Mouse (Mus musculus) hindbrain, postnatal 0 days (tissue): Measurements from ENCODE around the gene Cpsf4l. TPM values are rescaled to one million over a fixed set of nuclear protein-coding genes. Genes with fewer than 3 reads are reported as not detected.
"Not testable (repeated sequence)": the region's sequence is repeated elsewhere in the genome, so short reads cannot be mapped to it uniquely, and the experiment has no call there.

Experiments used
- ATAC-seq: fragments of 200-750 bp; cut with Nextera tagmentation; 2 replicates; pipeline ENCODE4 v1.8.0; 2017; ENCODE audit warnings: mild to moderate bottlenecking, moderate TSS enrichment, moderate library complexity
- DNase-seq: peaks from one replicate; pipeline ENCODE4 v3.0.0-alpha.2; 2015; ENCODE audit warnings: low spot score
- H3K27ac ChIP-seq: fragments of 300-500 bp; sonication (generic); 2 replicates; pipeline ENCODE4 v1.5.1; 2014; ENCODE audit warnings: mild to moderate bottlenecking
- H3K27me3 ChIP-seq: fragments of 300-500 bp; sonication (generic); 2 replicates; pipeline ENCODE4 v1.6.1; 2014; ENCODE audit warnings: low read length, mixed read lengths; ENCODE audit not compliant: insufficient read depth
- H3K36me3 ChIP-seq: fragments of 300-500 bp; sonication (generic); 2 replicates; pipeline ENCODE4 v1.6.1; 2014; ENCODE audit warnings: low read length, mixed read lengths; ENCODE audit not compliant: insufficient read depth
- H3K4me1 ChIP-seq: fragments of 300-500 bp; sonication (generic); 2 replicates; pipeline ENCODE4 v1.6.1; 2014; ENCODE audit warnings: antibody characterized with exemption, low read length, mixed read lengths; ENCODE audit not compliant: insufficient read depth
- H3K4me2 ChIP-seq: fragments of 300-500 bp; sonication (generic); 2 replicates; pipeline ENCODE4 v1.6.1; 2014; ENCODE audit warnings: low read depth, mild to moderate bottlenecking, low read length, moderate library complexity, mixed read lengths
- H3K4me3 ChIP-seq: fragments of 300-500 bp; sonication (generic); 2 replicates; pipeline ENCODE4 v1.5.1; 2014; ENCODE audit warnings: low read length
- H3K9ac ChIP-seq: fragments of 300-500 bp; sonication (generic); replicated peaks from 2 replicates; pipeline ENCODE4 v1.6.1; 2014; ENCODE audit warnings: mild to moderate bottlenecking, low read length, moderate library complexity, mixed read lengths
- H3K9me3 ChIP-seq: fragments of 300-500 bp; sonication (generic); 2 replicates; pipeline ENCODE4 v1.6.1; 2016; ENCODE audit warnings: low read length, mixed read lengths
- CTCF ChIP-seq: IDR thresholded peaks from 2 replicates; pipeline ENCODE4 v1.5.1; 2016; ENCODE audit warnings: antibody characterized with exemption, control low read depth, low read depth
- WGBS: fragments of 180-500 bp; shearing (Covaris S2); extraction: QIAGEN DNeasy Blood & Tissue Kit; methylation state at CpG from one replicate; pipeline ENCODE4 v1.1.7; 2014; 5-methylcytosine and 5-hydroxymethylcytosine counted together
- polyA plus RNA-seq: library from polyadenylated mRNA; unstranded; fragments of >200 nt; fragmentation: Nextera tagmentation; extraction: Ambion mirVana; gene quantifications from 2 replicates; pipeline ENCODE4 v1.2.1, GENCODE M21; 2015
- total RNA-seq: library from RNA; depleted of rRNA; stranded (reverse); fragments of >200 nt; gene quantifications from 2 replicates; pipeline ENCODE4 v1.2.3, GENCODE M21; 2014

Cpsf4l gene
- total and polyA plus RNA-seq, 2 experiments from 2014 or later: 0.19 TPM; not detected in 1

DNA sequence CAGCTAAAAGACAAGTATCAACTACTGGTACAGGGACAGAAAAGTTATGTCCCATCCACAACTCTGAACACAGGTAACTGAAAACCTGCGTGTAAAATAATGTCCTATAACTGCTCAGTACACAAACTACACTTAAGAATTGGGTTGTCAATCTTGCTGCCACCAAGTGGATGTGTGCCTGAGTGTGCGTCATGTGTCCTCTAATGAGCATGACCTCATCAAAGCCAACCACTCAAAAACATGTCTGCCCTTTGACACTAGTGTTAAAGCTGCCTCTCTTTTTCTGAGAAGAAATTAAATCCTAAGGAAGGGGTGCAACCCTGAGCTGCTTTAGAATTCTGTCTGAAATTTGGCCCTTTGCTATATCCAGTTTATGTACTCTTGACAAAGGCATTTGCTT lies 45.5 kb downstream of the Cpsf4l start:
- no peak for ATAC-seq
- no peak overlapping the region for H3K4me2 ChIP-seq
- no peaks in the 10 kb centered on the region for H3K9me3 ChIP-seq
- WGBS: 56% methylated on average over 2 of the region's 2 CpGs
- no peak for DNase-seq
- no peak overlapping the region for H3K9ac ChIP-seq
- no peaks in the 10 kb centered on the region for H3K27me3 ChIP-seq
- TF ChIP-seq CTCF: no peak
- peaks cover 3% of the 10 kb centered on the region; the same call in 1 of the 2 replicates for H3K4me1 ChIP-seq
- peaks cover 31% of the 10 kb centered on the region for H3K36me3 ChIP-seq
- no peak overlapping the region for H3K27ac ChIP-seq
- H3K4me3 ChIP-seq: no peak overlapping the region

DNA sequence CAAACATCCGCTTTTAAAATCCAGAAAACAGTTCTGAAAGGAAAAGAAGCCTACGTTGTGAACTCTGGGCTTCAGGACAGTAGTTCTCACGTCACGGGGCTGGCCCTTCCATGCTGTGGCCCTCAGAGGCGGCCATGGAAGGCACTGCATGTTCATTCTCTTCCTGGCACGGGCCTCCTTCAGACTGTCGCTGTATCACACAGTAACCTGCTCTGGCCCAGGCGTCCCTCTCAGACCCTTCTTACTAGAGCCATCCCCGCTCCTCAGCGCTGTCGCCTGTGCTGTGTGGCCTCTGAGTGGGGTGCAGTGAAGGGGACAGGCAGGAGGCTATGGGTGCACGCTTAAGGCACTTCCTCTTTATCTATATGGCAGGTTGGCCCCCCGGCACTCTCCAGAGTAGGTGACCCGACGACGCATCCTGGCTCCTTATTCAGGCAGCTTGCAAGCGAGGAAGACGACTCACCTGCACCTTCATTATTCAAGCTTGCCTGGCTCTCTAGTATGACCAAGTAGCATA lies 47.9 kb downstream of the Cpsf4l start:
- Histone ChIP-seq H3K4me1 (peaks cover 10% of the 10 kb centered on the region), H3K36me3 (peaks cover 47% of the 10 kb centered on the region), H3K4me2 (no peak overlapping the region), H3K27ac (no peak overlapping the region), H3K27me3 (no peaks in the 10 kb centered on the region), H3K9ac (no peak overlapping the region), H3K4me3 (no peak overlapping the region), H3K9me3 (no peaks in the 10 kb centered on the region)
- no peak for TF ChIP-seq CTCF
- ATAC-seq: no peak
- 92% methylated on average over 18 of the region's 18 CpGs for WGBS
- no peak for DNase-seq

- H3K27me3 ChIP-seq: no peaks in the 10 kb centered on the region
- H3K4me3 ChIP-seq: no peak overlapping the region
- H3K27ac ChIP-seq: no peak overlapping the region
- DNase-seq: no peak
- H3K36me3 ChIP-seq: peaks cover 54% of the 10 kb centered on the region
- WGBS: 74% methylated on average over 11 of the region's 11 CpGs
- no peak for TF ChIP-seq CTCF
- H3K9me3 ChIP-seq: no peaks in the 10 kb centered on the region
- H3K4me1 ChIP-seq: peaks cover 7% of the 10 kb centered on the region
- no peak for ATAC-seq
- no peak overlapping the region for H3K4me2 ChIP-seq
- H3K9ac ChIP-seq: no peak overlapping the region
Measured at GRCm38 (mm10) chr11:113660940-113661339, 48.9 kb downstream of the Cpsf4l start.

GRCm38 (mm10) chr11:113660213-113660612 lies 49.6 kb downstream of the Cpsf4l start:
- not testable (repeated sequence) for H3K9ac ChIP-seq, H3K4me1 ChIP-seq, DNase-seq, H3K27ac ChIP-seq, ATAC-seq, H3K9me3 ChIP-seq, H3K27me3 ChIP-seq, H3K4me3 ChIP-seq, H3K4me2 ChIP-seq
- H3K36me3 ChIP-seq: peaks cover 60% of the 10 kb centered on the region
- WGBS: 100% methylated on average over 3 of the region's 3 CpGs
- TF ChIP-seq CTCF: peak; percentile 26; the same call in 1 of the 2 replicates

DNA sequence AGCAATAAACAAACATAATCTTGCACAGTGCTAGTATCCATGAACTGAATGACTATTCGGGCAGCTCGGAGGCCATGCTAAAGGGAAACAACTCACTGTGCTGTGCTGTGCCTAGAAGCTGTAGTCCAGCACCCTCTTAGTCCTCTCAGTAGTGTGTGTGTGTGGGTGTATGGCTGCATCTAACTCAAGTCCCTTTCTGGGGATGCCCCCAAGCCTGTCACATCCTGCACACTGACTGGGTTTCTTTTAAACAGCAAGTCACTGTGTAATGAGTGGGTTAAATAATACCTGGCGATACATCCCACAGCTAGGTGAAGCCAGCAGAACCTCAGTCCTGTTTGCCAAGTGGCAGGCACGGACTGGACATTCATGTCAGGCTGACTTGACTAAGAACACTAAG lies 51.1 kb downstream of the Cpsf4l start:
- H3K4me1 ChIP-seq: peaks cover 7% of the 10 kb centered on the region
- DNase-seq (no peak), ATAC-seq (no peak)
- no peak overlapping the region for H3K4me3 ChIP-seq
- no peak overlapping the region for H3K9ac ChIP-seq
- no peaks in the 10 kb centered on the region for H3K9me3 ChIP-seq
- TF ChIP-seq CTCF: no peak
- no peaks in the 10 kb centered on the region for H3K27me3 ChIP-seq
- peaks cover 74% of the 10 kb centered on the region for H3K36me3 ChIP-seq
- 88% methylated on average over 4 of the region's 4 CpGs for WGBS
- H3K27ac ChIP-seq: no peak overlapping the region
- no peak overlapping the region for H3K4me2 ChIP-seq

DNA sequence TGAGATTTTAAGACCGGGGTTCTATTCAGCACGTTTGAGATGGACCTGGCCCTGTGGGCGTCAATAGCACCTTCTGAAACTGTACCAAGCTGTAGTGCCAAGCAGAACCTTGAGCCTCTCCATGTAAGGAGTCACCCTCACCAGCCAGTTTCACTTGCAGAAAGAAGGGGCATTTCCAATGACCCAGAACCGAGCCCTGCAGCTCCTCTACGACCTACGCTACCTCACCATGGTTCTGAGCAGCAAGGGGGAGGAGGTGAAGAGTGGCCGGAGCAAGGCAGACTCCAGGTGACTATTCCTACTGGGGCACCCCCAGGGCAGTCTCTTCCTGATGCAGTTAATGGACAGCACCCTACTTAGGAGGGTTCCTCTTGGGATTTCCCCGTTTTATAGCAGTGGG lies 51.5 kb downstream of the Cpsf4l start:
- no peak overlapping the region for H3K4me3 ChIP-seq
- no peak overlapping the region for H3K27ac ChIP-seq
- no peak overlapping the region for H3K4me2 ChIP-seq
- no peak for TF ChIP-seq CTCF
- no peak for ATAC-seq
- peaks cover 74% of the 10 kb centered on the region for H3K36me3 ChIP-seq
- no peak overlapping the region for H3K9ac ChIP-seq
- no peaks in the 10 kb centered on the region for H3K9me3 ChIP-seq
- DNase-seq: no peak
- peaks cover 7% of the 10 kb centered on the region for H3K4me1 ChIP-seq
- no peaks in the 10 kb centered on the region for H3K27me3 ChIP-seq
- WGBS: 90% methylated on average over 8 of the region's 8 CpGs

DNA sequence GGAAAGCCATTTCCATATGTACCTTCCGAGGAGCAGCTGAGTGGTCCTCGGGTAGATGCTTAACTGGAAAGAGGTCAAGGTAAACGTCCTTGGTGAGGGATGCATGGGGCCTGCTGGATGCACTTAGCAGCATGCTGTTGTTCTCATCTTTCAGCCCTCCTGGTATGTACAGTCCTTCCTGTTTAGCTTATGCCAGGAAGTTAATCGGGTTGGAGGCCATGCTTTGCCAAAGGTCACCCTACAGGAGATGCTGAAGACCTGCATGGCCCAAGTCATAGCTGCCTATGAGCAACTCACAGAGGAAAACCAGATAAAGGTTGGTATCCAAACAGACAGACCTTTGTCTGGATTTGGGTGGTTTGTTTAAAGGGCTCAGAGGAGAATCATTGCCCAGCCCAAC lies 52.6 kb downstream of the Cpsf4l start:
- ATAC-seq (no peak), DNase-seq (no peak)
- Histone ChIP-seq H3K4me3 (no peak overlapping the region), H3K4me1 (peaks cover 7% of the 10 kb centered on the region), H3K36me3 (peaks cover 82% of the 10 kb centered on the region), H3K4me2 (no peak overlapping the region), H3K27me3 (no peaks in the 10 kb centered on the region), H3K9me3 (no peaks in the 10 kb centered on the region), H3K9ac (no peak overlapping the region), H3K27ac (no peak overlapping the region; the same call in 1 of the 2 replicates)
- WGBS: 54% methylated on average over 4 of the region's 4 CpGs
- no peak for TF ChIP-seq CTCF
